Mouse (Mus musculus) bone marrow, adult 2 months (tissue): ENCODE results near the gene Dennd2c.

Experiments used
- CTCF ChIP-seq: fragments of 200-500 bp; IDR thresholded peaks from 2 replicates; pipeline ENCODE4 v1.5.1; 2011; ENCODE audit warnings: low read length, control low read depth; ENCODE audit not compliant: control insufficient read depth, insufficient read depth
- POLR2A ChIP-seq: fragments of 200-500 bp; IDR thresholded peaks from 2 replicates; pipeline ENCODE4 v1.6.1; 2011; ENCODE audit warnings: low read depth, mild to moderate bottlenecking, control low read depth, low read length, borderline replicate concordance; ENCODE audit not compliant: control insufficient read depth

DNA sequence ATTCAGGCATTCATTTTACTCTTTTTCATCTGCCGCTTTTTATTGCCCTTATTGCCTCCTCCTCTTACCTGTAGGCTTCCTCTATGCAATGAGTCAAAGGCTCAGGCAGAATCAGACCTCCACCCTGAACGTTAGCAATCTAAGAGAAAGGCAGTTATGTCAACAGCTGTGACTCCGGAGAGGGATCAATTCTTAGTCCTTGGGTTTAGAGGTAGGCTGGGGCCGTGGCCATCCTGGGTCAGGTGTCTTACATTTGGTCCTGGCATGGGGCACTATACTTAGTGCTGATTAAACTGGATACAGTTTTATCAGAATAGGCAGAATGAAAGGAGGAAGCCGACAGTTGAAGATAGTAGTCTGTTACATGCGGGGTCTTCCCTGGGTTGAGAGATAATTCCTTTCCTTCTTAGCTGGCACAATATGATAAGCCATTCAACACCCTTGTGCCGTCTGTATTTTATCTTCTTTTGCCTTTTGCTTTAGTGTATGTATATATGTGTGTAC lies 94.0 kb downstream of the Dennd2c start:
- no peak for TF ChIP-seq POLR2A
- no peak for TF ChIP-seq CTCF
